In the genomic region with DNA sequence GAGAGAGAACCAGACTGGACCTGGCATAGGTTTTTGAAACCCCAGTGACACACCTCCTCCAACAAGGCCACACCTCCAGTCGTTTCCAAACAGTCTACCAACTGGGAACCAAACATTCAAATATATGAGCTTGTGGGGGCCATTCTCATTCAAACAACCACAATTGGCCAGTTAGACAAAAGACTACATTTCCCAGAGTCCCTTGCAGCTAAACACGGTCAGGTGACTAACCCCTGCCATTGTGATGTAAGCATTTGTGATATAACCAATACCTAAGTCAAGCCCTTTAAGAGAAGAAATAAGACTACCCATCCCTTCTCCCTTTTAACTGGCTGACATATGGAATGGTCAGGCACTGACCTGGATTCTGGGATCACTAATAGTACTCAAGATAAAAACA, we compare ENCODE assay signal across 2 mouse cellular contexts.
TF ChIP-seq lines count a peak whose summit lies in the region.

No protein-coding gene starts in this region.

TF ChIP-seq in CH12.LX, 34 proteins besides CTCF, POLR2A, EP300 and RAD21 (continued from another document):
- no peak for TF ChIP-seq GABPA (IDR thresholded peaks at IDR 0.05; ENCODE audit: insufficient replicate concordance, low read depth, low read length)
- peak; percentile 36; the same call in 1 of the 2 replicates for TF ChIP-seq USF2 (conservative IDR thresholded peaks at IDR 0.05; ENCODE audit: low read depth, low read length)
- TF ChIP-seq SMC3 (IDR thresholded peaks at IDR 0.05; ENCODE audit: low read depth, low read length) = no peak
- TF ChIP-seq TCF12 (IDR thresholded peaks at IDR 0.05; ENCODE audit: low read depth, low read length) = no peak
- no peak for TF ChIP-seq SIN3A (IDR thresholded peaks at IDR 0.05; ENCODE audit: low read length)
- TF ChIP-seq KAT2A (IDR thresholded peaks at IDR 0.05; ENCODE audit: insufficient replicate concordance, low read length) = no peak
- peak; percentile 56 for TF ChIP-seq USF1 (IDR thresholded peaks at IDR 0.05; ENCODE audit: low read depth, low read length)
- TF ChIP-seq POLR2AphosphoS2 (IDR thresholded peaks at IDR 0.05; ENCODE audit: low read depth, low read length) = no peak
- peak; percentile 78 for TF ChIP-seq HCFC1 (IDR thresholded peaks at IDR 0.05; ENCODE audit: low read depth, low read length)
- no peak for TF ChIP-seq MAX (IDR thresholded peaks at IDR 0.05; ENCODE audit: low read length)
- no peak for TF ChIP-seq E2F4 (IDR thresholded peaks at IDR 0.05; ENCODE audit: insufficient replicate concordance, low read depth, low read length)
- no peak for TF ChIP-seq MYC (IDR thresholded peaks at IDR 0.05; ENCODE audit: low read depth, low read length)
- TF ChIP-seq PAX5 (IDR thresholded peaks at IDR 0.05; ENCODE audit: low read length) = no peak
- TF ChIP-seq ZC3H11A (IDR thresholded peaks at IDR 0.05; ENCODE audit: low read depth, low read length) = no peak
- TF ChIP-seq RCOR1 (conservative IDR thresholded peaks at IDR 0.05; ENCODE audit: low read depth, low read length) = no peak
- TF ChIP-seq ZKSCAN1 (IDR thresholded peaks at IDR 0.05; ENCODE audit: borderline replicate concordance, low read depth, low read length) = no peak
- no peak for TF ChIP-seq MAZ (IDR thresholded peaks at IDR 0.05; ENCODE audit: low read depth, low read length)
- no peak for TF ChIP-seq UBTF (IDR thresholded peaks at IDR 0.05; ENCODE audit: low read depth, low read length)
- TF ChIP-seq TBP (conservative IDR thresholded peaks at IDR 0.05; ENCODE audit: low read depth, low read length) = no peak
- no peak for TF ChIP-seq BHLHE40 (IDR thresholded peaks at IDR 0.05; ENCODE audit: low read depth, low read length)

TF ChIP-seq in ES-E14, 5 proteins besides CTCF, POLR2A, EP300 and RAD21 (continued from another document):
- no peak for TF ChIP-seq ZNF384 (IDR thresholded peaks at IDR 0.05; ENCODE audit: low read depth, low read length)
